Mouse (Mus musculus) neural tube, embryonic 12.5 days (tissue): ENCODE results near the gene Pla2g3. TPM values are rescaled to one million over a fixed set of nuclear protein-coding genes. Genes with fewer than 3 reads are reported as not detected.
A peak's percentile ranks its signal among the peaks of the same experiment; 100 is the strongest.

ENCODE experiments used
- ATAC-seq: fragments of 200-750 bp; cut with Nextera tagmentation; 2 replicates; pipeline ENCODE4 v1.8.0; 2017; ENCODE audit warnings: low read depth, mild to moderate bottlenecking, moderate TSS enrichment, moderate library complexity; ENCODE audit not compliant: low FRiP score
- H3K27ac ChIP-seq: fragments of 300-500 bp; sonication (generic); 2 replicates; pipeline ENCODE4 v1.5.1; 2016
- H3K27me3 ChIP-seq: fragments of 300-500 bp; sonication (generic); replicated peaks from 2 replicates; pipeline ENCODE4 v1.6.1; 2016; ENCODE audit warnings: mild to moderate bottlenecking
- H3K36me3 ChIP-seq: fragments of 300-500 bp; sonication (generic); 2 replicates; pipeline ENCODE4 v1.6.1; 2016; ENCODE audit warnings: mild to moderate bottlenecking
- H3K4me1 ChIP-seq: fragments of 300-500 bp; sonication (generic); 2 replicates; pipeline ENCODE4 v1.6.1; 2016
- H3K4me2 ChIP-seq: fragments of 300-500 bp; sonication (generic); replicated peaks from 2 replicates; pipeline ENCODE4 v1.6.1; 2016; ENCODE audit warnings: mild to moderate bottlenecking
- H3K4me3 ChIP-seq: fragments of 300-500 bp; sonication (generic); 2 replicates; pipeline ENCODE4 v1.5.1; 2016
- H3K9ac ChIP-seq: fragments of 300-500 bp; sonication (generic); 2 replicates; pipeline ENCODE4 v1.6.1; 2016; ENCODE audit warnings: mild to moderate bottlenecking
- H3K9me3 ChIP-seq: fragments of 300-500 bp; sonication (generic); 2 replicates; pipeline ENCODE4 v1.6.1; 2016; ENCODE audit warnings: mild to moderate bottlenecking
- WGBS: fragments of 180-500 bp; shearing (Covaris S2); methylation state at CpG from one replicate; pipeline ENCODE4 v1.1.7; 2016; 5-methylcytosine and 5-hydroxymethylcytosine counted together
- polyA plus RNA-seq: library from polyadenylated mRNA; unstranded; fragments of >200 nt; fragmentation: Nextera tagmentation; extraction: Ambion mirVana; gene quantifications from 2 replicates; pipeline ENCODE4 v1.2.1, GENCODE M21; 2016

The Pla2g3 gene
- polyA plus RNA-seq, 1 experiment from 2014 or later = 1.3 TPM

DNA sequence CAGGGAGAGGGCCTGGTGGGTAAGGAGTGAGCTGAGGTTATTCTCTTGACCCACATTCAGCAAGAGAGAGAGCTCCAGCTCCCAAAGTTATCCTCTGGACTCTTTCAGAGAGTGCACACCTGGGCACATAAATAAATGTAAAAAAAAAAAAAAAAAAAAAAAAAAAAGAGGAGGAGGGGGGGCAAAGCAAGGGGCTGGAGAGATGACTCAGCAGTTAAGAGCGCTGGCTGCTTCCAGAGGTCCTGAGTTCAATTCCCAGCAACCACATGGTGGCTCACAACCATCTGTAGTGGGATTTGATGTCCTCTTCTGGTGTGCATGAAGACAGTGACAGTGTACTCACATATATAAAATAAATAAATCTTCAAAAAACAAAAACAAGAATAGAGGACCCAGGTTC is 9.2 kb downstream of the Pla2g3 start:
- Histone ChIP-seq H3K27me3 (no peaks in the 10 kb centered on the region), H3K36me3 (no peaks in the 10 kb centered on the region), H3K9ac (no peak overlapping the region), H3K4me3 (no peak overlapping the region), H3K4me2 (no peak overlapping the region), H3K4me1 (no peaks in the 10 kb centered on the region), H3K27ac (no peak overlapping the region), H3K9me3 (no peaks in the 10 kb centered on the region)
- no peak for ATAC-seq
- 100% methylated on average over 1 of the region's 1 CpGs for WGBS

DNA sequence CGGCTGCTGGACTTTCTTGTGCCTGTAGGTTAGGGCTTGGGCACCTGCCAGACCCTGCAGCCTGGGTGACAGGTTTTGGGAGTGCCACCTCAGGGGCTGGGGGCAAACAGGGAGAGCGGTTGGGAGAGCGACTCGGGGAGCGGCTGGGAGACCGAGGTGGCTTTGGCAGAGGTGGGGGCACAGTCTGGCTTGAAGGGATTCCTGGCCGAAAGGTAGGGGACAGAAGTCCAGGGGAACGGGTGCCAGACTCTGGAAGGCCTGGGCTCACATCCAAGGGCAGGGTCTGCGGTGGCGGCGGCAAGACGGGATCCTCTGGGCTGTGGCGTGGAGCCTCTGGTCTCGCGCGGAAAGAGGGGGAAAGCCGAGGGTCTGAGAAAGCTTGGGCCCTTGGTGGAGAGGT is 14.0 kb downstream of the Pla2g3 start:
- no peaks in the 10 kb centered on the region for H3K27me3 ChIP-seq
- no peaks in the 10 kb centered on the region; the same call in 1 of the 2 replicates for H3K4me1 ChIP-seq
- H3K36me3 ChIP-seq = no peaks in the 10 kb centered on the region
- no peak overlapping the region for H3K9ac ChIP-seq
- H3K4me3 ChIP-seq = no peak overlapping the region
- H3K4me2 ChIP-seq = no peak overlapping the region
- no peaks in the 10 kb centered on the region for H3K9me3 ChIP-seq
- 80% methylated on average over 17 of the region's 17 CpGs for WGBS
- ATAC-seq = no peak
- no peak overlapping the region for H3K27ac ChIP-seq

DNA sequence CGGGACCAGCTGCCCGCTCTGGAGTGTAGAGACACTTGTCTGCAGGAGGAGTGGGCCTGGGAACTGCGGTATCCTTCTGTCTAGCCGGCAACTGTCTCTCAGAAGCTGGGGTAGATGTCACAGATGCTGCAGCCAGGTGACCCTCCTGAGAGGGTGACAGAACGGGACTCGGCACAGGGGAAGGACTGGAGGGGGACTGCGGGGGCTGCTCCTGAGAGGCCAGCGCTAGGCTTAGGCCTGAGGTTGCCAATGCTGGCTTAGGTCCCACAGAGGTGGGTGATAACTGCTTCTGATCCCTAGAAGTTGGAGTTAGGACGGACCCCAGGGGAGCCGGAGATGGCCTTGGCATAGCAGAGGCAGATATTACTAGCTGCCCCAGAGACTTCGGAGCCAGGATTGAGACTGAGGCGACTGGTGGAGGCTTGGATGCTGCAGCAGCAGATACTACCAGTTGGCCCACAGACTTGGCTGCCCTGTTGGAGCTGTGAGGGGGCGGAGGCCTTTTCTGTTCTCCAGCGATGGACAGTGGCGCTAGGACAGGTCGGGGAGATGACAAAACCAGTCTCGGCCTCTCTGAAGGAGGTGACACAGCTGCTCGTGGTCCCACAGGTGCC is 14.5 kb downstream of the Pla2g3 start:
- H3K4me2 ChIP-seq = no peak overlapping the region
- 83% methylated on average over 18 of the region's 18 CpGs for WGBS
- H3K4me1 ChIP-seq = no peaks in the 10 kb centered on the region; the same call in 1 of the 2 replicates
- ATAC-seq = no peak
- no peaks in the 10 kb centered on the region for H3K36me3 ChIP-seq
- no peaks in the 10 kb centered on the region for H3K9me3 ChIP-seq
- no peak overlapping the region for H3K9ac ChIP-seq
- H3K4me3 ChIP-seq = no peak overlapping the region
- no peaks in the 10 kb centered on the region for H3K27me3 ChIP-seq
- no peak overlapping the region for H3K27ac ChIP-seq

- H3K9ac ChIP-seq = no peak overlapping the region
- H3K27me3 ChIP-seq = no peaks in the 10 kb centered on the region
- no peaks in the 10 kb centered on the region for H3K9me3 ChIP-seq
- no peak for ATAC-seq
- H3K4me2 ChIP-seq = 0 out of 2 replicates have a peak overlapping the region, but pooled peaks have one; percentile 27
- no peaks in the 10 kb centered on the region for H3K36me3 ChIP-seq
- 74% methylated on average over 11 of the region's 11 CpGs for WGBS
- no peaks in the 10 kb centered on the region; the same call in 1 of the 2 replicates for H3K4me1 ChIP-seq
- no peak overlapping the region for H3K4me3 ChIP-seq
- no peak overlapping the region for H3K27ac ChIP-seq
Measured at GRCm38 (mm10) chr11:3503755-3504693, 15.9 kb downstream of the Pla2g3 start.

DNA sequence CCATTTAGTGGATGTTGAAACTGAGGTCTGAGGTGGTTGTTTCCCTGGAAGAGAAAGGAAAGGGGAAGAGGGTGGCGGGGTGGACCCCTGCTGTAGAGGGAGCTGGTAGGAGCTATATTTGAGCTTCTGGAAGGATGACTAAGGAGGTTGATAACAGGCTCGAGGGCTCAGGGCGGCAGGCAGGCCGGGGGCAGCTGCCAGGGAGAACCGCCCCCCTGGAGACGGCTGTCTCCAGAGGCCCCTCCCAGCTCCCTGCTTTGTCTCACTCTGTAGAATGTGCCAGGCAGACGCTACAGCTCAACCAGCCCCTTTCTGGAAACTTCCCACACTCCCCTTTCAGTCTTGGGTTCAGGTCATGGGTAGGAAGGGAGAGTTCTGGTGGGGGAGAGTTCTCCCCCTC is 20.1 kb downstream of the Pla2g3 start:
- WGBS = 57% methylated on average over 7 of the region's 7 CpGs
- no peak overlapping the region for H3K4me2 ChIP-seq

GRCm38 (mm10) chr11:3509181-3510085 is 21.3 kb downstream of the Pla2g3 start:
- no peaks in the 10 kb centered on the region for H3K36me3 ChIP-seq
- H3K4me2 ChIP-seq = no peak overlapping the region
- no peak overlapping the region for H3K27ac ChIP-seq
- H3K4me3 ChIP-seq = no peak overlapping the region
- no peak overlapping the region for H3K9ac ChIP-seq
- no peaks in the 10 kb centered on the region for H3K27me3 ChIP-seq
- WGBS = 77% methylated on average over 8 of the region's 8 CpGs
- no peaks in the 10 kb centered on the region for H3K9me3 ChIP-seq
- no peaks in the 10 kb centered on the region; the same call in 1 of the 2 replicates for H3K4me1 ChIP-seq
- ATAC-seq = no peak

More for the DNA sequence above, 20.1 kb downstream of the Pla2g3 start:
- Histone ChIP-seq H3K9ac (no peak overlapping the region), H3K27ac (no peak overlapping the region), H3K4me1 (no peaks in the 10 kb centered on the region; the same call in 1 of the 2 replicates), H3K4me3 (no peak overlapping the region), H3K36me3 (no peaks in the 10 kb centered on the region), H3K27me3 (no peaks in the 10 kb centered on the region), H3K9me3 (no peaks in the 10 kb centered on the region)
- no peak for ATAC-seq

DNA sequence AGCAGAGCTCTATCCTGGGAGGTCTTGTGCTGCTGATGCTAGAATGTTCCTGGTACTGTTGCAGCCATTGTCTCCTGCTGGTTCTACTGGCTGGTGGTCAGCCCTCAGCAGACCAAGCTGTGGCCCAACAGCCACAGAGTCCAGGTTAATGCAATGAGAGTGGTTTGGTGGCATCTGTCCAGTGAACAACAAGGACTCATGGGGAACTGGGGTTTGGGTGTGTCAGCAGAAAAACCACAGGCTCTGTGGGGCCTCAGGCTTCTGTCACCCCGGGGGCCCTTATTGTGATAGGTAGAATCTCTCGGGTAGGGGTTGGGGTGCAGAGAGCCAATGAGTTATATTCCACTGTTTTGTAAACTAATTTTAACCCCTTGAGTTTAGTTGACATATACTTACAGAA is 22.2 kb downstream of the Pla2g3 start:
- Histone ChIP-seq H3K4me3 (no peak overlapping the region), H3K9ac (no peak overlapping the region), H3K36me3 (no peaks in the 10 kb centered on the region), H3K4me1 (peaks cover 6% of the 10 kb centered on the region; the same call in 1 of the 2 replicates), H3K4me2 (no peak overlapping the region), H3K9me3 (no peaks in the 10 kb centered on the region), H3K27ac (no peak overlapping the region), H3K27me3 (peaks cover 5% of the 10 kb centered on the region)
- WGBS = 88% methylated on average over 2 of the region's 2 CpGs
- ATAC-seq = no peak

DNA sequence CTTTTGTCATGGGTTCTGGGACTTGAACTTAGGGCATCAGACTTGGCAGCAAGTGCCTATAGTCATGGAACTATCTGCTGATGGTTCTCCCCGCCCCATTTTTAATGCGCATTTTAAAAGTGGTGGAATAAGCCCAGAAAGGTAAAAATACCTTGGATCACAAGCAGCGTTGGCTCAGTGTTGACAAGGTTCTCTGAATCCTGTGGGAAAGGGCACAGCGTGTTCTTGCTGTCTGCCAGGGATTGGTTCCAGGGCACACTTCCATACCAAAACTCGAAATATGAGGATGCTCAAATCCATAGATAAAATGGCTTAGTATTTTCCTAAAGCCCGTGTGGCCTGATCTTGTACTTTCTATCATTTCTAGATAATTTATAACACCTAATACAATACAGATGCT is 25.2 kb downstream of the Pla2g3 start:
- H3K9ac ChIP-seq = no peak overlapping the region
- no peak overlapping the region for H3K27ac ChIP-seq
- H3K36me3 ChIP-seq = no peaks in the 10 kb centered on the region
- peaks cover 31% of the 10 kb centered on the region for H3K27me3 ChIP-seq
- H3K4me2 ChIP-seq = no peak overlapping the region
- no peaks in the 10 kb centered on the region for H3K9me3 ChIP-seq
- H3K4me3 ChIP-seq = no peak overlapping the region
- WGBS = 91% methylated on average over 6 of the region's 6 CpGs
- H3K4me1 ChIP-seq = peaks cover 22% of the 10 kb centered on the region
- no peak for ATAC-seq

DNA sequence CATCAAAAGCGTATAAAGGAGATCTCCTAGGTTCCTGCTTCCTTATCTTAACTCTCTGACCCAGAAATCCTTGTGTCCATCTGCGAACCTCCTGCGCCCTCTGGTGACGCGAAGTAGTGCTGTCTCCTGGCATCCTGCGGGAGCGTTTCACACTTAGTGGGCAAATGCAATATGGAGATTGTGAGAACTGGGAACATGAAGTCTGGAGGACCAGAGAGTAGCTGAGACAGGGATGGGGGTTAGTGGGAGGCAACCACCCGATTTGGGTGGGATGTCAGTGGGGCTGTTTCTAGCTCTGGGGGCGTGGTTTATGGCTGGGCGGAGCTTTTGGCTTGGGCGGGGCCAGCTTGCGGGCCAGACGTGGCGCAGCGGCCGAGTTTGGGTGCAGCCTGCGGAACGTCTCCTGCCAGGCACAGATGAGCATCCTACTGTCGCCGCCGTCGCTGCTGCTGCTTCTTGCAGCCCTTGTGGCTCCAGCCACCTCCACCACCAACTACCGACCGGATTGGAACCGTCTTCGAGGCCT is 26.5 kb downstream of the Pla2g3 start, which contains the start of gene Selenom:
Gene Selenom (plus strand): TSS at position 156 of the 526 bp plus-strand sequence.
- ATAC-seq = peak; percentile 66
- H3K4me3 ChIP-seq = peak within 1 kb of the TSS; percentile 47
- peaks cover 33% of the 10 kb centered on the region for H3K27me3 ChIP-seq
- H3K9me3 ChIP-seq = no peaks in the 10 kb centered on the region
- no peak within 1 kb of the TSS for H3K27ac ChIP-seq
- peak within 1 kb of the TSS; percentile 34; the same call in 1 of the 2 replicates for H3K9ac ChIP-seq
- peaks cover 22% of the 10 kb centered on the region for H3K4me1 ChIP-seq
- under 1% methylated on average over 26 of the region's 26 CpGs for WGBS
- peaks cover 3% of the 10 kb centered on the region; the same call in 1 of the 2 replicates for H3K36me3 ChIP-seq
- H3K4me2 ChIP-seq = peak within 1 kb of the TSS; percentile 69

GRCm38 (mm10) chr11:3515216-3515615 is 27.1 kb downstream of the Pla2g3 start:
- H3K4me2 ChIP-seq = peak overlapping the region; percentile 69
- peak overlapping the region; percentile 47 for H3K4me3 ChIP-seq
- ATAC-seq = peak; percentile 11; the same call in 1 of the 2 replicates
- H3K27ac ChIP-seq = no peak overlapping the region
- peaks cover 33% of the 10 kb centered on the region for H3K27me3 ChIP-seq
- H3K9me3 ChIP-seq = no peaks in the 10 kb centered on the region
- H3K36me3 ChIP-seq = peaks cover 3% of the 10 kb centered on the region; the same call in 1 of the 2 replicates
- WGBS = 8% methylated on average over 4 of the region's 4 CpGs
- 0 out of 2 replicates have a peak overlapping the region, but pooled peaks have one; percentile 29 for H3K9ac ChIP-seq
- H3K4me1 ChIP-seq = peaks cover 22% of the 10 kb centered on the region

DNA sequence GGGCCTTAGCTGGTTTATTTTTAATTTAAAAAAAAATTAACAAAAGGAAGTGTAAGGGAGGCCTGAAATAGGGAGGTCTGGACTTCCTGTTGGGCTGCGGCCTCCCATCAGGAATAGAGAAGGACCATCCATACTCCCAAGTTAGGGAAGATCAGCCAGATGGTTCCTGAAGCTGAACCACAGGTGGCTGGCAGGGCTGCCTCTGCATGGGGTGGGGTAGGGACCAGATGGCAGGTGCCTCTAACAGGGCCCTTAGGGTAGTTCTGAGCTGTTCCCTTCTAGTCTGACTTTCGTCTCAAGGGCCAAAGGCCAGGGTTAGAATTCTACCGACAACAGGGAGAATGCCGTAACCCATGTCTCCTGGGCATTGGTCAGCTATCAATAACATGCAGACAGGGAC is 27.6 kb downstream of the Pla2g3 start:
- Histone ChIP-seq H3K9ac (no peak overlapping the region), H3K27ac (no peak overlapping the region), H3K27me3 (peaks cover 33% of the 10 kb centered on the region), H3K9me3 (no peaks in the 10 kb centered on the region), H3K36me3 (peaks cover 3% of the 10 kb centered on the region; the same call in 1 of the 2 replicates), H3K4me2 (peak overlapping the region; percentile 69), H3K4me3 (no peak overlapping the region), H3K4me1 (peaks cover 22% of the 10 kb centered on the region)
- no peak for ATAC-seq
- 83% methylated on average over 4 of the region's 4 CpGs for WGBS
